Mouse (Mus musculus) kidney, adult 9 months (tissue): ENCODE measurements around the gene Npffr2.
"Not testable (repeated sequence)": the region's sequence is repeated elsewhere in the genome, so short reads cannot be mapped to it uniquely, and the experiment has no call there.

ENCODE experiments used
- DNase-seq: peaks from one replicate; pipeline ENCODE4 v3.0.0; 2022

Npffr2 gene

DNA sequence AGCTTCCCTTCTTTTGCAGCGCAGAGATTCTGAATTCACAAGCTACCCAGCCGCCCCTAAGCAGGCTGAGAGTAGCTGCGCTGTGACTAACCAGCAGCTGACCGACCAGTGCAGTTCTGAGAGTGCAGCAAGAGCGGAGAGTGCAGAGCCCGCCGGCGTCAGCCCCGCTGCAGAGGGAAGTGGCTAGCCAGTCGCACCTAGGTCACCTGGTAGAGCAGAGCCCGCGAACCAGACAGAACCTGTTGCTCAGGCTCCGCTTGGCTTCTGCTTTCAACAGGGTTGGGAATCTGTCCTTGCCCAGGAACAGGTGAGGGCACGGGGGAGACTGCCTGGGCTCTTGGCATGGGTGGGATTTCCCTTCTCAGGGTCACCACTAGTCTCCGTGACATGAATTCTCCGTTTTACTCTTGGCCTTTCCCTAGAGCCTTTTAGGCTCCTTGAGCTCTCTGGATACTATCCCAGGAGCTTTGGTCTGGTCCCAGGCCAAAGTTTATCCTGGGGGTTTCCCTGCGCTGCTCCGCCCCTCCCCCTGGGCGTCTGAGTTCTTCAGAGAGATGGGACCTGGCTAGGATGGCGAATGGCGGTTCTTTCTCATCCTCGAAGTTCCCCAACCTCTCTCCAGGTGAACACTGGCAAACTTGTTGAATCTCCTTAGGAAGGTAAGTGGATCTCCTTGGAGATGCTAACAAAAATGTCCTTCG lies at the start of gene Npffr2:
Gene Npffr2 (plus strand): TSS at position 552 of the 701 bp plus-strand sequence.
- peak; percentile 9 for DNase-seq

- DNase-seq: no peak
Measured at GRCm38 (mm10) chr5:89492560-89492959, 34.7 kb upstream of the Npffr2 start.

DNA sequence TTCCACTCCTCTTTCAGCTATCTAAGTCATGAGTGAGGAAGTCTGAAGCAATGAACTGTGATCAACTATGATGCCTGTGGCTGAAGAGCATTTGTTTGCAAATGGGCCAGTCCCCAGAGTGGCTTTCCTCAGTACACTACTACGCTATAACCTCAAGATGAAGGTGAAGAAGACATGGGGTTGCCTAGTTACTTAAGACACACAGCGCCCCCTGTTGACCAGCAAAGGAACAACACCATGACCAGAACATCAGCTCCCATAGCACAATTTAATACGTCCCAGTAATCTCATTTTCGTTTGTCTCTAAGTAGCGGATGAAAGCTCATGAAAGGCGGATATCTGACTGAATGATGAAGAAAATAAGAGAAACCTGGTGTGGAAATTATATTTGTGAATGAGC lies 27.0 kb upstream of the Npffr2 start:
- DNase-seq: peak; percentile 54

GRCm38 (mm10) chr5:89518641-89519040 lies 8.6 kb upstream of the Npffr2 start:
- DNase-seq: no peak

DNA sequence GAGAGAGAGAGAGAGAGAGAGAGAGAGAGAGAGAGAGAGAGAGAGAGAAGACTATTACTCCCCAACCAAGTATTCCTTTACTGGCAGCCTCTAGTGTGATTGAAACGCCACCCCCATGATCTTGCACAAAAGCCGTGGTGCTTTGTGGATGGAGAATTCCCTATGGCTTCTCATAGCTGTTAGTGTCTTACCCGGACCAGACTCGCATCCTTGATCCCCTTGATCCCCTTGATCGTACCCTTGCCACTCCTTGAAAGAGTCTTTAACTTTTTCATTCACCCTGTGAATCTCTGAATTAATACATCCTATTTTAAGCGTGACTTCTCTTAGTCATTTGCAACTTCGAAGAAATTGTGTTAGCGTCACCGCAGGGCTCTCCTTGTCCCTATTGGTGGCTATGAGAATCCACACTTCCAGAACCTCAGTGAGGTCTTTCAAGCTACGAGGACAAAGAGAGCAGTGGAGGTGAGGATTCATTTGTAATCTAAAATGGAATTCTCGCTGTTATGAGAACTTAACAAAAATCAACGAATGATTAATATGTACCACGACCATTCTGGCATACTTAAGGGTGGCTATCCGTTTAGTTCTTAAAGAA lies 949 bp upstream of the Npffr2 start:
- no peak for DNase-seq

DNA sequence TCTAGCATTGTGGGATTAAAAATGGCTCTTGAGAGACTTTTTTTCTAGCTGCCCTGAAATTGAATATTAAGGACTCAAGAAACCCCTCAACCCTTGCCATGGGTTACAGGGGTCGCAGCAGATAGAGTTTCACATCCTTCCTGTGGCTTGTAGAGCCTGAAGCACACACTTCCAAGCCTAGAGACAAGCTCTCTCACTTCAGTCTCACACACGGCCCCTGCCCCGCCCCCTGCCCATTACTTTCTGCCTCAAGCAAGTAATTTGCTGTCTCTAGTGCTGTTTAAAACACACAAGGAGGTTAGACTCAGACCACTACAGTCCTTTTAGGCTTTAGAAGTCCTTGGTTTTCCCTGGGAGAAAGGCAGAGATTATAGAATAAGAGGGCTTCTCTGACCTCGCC lies 1.7 kb downstream of the Npffr2 start:
- DNase-seq: no peak

- DNase-seq: no peak
Measured at GRCm38 (mm10) chr5:89529391-89529790, 2.2 kb downstream of the Npffr2 start.

- DNase-seq: no peak
Measured at GRCm38 (mm10) chr5:89536018-89536417, 8.8 kb downstream of the Npffr2 start.

DNA sequence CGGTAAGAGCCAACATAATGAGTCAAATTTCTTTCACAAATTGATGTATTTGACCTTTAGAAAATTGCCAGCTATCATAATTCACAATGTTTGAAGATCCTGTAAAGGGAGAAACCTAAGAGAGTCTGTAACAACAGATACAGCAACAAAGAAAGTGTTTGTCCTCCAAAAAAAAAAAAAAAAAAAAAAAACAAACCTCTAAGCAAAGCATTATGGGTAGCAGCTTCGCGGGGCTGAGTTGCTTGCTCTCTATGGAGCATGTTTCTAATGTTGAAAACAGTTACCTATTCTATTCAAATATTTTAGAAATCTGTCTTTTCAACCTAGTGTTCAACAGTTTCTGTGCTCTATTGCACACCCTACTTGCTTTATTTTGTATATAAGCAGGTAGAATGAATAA lies 15.2 kb downstream of the Npffr2 start:
- DNase-seq: no peak

- DNase-seq: peak; percentile 71
Measured at GRCm38 (mm10) chr5:89543476-89543875, 16.2 kb downstream of the Npffr2 start.

DNA sequence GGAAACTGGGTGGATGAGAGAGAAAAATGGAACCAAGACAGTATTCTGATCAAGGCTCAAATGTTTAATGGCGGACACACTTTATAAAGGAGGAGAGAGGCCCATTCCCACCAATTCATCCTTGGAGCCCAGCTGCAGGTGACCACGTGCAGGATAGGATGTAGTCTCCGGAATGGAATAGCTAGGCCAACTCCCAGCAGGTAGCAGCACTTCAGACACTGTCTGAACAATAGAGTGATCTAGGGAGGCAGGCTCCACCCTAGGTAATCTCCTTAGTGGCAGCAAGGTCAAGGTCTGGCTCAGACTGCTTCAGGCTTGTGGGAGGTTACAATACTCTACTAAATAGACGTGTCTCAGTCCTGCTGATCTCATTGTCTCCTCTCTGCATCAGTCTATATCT lies 31.9 kb downstream of the Npffr2 start:
- DNase-seq: not testable (repeated sequence)

- DNase-seq: no peak
Measured at GRCm38 (mm10) chr5:89561381-89561780, 34.2 kb downstream of the Npffr2 start.

DNA sequence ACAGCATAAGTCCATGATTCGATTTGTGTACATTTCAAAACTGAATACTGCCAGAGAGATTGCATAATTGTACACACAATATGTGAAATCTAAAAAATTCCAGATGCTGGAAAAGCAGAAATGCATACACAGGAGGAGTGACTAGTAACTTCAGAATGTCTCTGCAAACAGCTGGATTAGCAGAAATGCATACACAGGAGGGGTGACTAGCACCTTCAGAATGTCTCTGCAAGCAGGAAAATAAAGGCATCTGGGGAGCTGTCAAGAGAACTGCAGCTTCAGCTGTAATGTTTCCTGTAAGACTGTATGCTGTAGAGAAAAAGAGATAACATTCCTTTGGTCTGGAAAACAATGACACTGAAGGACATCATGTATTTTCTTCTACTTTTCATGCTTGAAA lies 51.4 kb downstream of the Npffr2 start:
- DNase-seq: no peak

- no peak for DNase-seq
Measured at GRCm38 (mm10) chr5:89579181-89579580, 52.0 kb downstream of the Npffr2 start.

GRCm38 (mm10) chr5:89581143-89581542 lies 53.9 kb downstream of the Npffr2 start:
- no peak for DNase-seq

DNA sequence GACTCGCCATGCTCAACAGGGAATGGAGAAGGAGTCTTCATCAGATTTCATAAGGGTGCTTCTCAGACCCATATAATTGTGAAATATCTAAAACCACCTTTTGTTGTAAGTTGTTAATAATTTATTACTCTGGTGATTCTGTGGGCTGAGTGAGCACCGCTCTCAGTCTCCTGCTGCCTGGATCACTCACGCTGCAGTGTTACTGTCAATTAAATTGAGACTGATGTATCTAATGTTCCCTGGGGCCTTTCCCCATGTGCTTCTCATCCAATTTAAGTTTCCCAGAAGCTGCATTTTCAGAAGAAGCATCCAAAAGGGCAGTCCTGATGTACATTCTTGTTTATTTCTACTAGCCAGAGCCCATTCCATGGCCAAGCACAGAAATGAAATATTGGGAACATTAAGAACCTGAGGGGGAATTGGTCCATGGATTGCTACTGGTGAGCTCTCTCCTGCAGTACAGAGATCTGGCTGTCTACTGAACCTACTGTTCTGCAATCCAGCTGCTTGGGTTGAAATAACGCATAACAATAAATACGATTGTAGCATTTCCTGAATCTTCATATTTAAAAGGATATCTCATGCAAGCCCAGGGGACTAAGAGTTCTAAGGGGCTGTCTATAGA lies 54.6 kb downstream of the Npffr2 start:
- no peak for DNase-seq

- no peak for DNase-seq
Measured at GRCm38 (mm10) chr5:89585021-89585420, 57.8 kb downstream of the Npffr2 start.

- DNase-seq: no peak
Measured at GRCm38 (mm10) chr5:89592301-89592700, 65.1 kb downstream of the Npffr2 start.

DNA sequence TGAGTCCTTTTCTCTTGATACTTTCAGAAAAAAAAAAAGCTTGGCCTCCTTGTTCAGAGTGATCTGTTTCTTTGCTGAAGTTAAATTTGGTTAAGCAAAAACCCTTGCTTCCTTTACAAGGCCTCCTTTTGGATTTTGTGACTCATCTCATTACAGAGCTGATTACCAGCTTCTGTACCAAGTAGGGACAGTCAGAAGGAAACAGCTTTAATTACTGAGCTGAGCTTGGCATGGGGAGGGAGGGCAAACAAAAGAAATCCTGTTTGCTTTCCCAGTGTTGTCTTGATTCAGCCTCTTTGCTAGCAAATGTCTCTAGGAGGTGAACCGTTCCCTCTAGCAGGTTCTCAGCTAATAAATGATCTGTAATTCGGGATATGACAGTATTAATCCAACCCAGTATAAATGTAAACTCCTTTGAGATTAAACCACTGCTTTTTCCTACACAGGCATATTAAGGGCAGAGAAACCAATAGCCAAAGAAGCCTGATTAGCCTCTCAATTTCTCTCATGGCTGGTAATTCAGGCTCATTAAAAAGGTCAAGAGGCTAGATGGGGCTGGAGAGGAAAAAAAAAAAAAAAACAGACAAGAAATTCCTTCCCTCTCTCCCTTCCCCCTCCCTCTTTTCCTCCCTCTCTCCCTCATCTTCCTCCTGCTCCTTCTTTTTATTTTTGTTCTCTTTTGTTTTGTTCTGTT lies 84.2 kb downstream of the Npffr2 start:
- DNase-seq: no peak

DNA sequence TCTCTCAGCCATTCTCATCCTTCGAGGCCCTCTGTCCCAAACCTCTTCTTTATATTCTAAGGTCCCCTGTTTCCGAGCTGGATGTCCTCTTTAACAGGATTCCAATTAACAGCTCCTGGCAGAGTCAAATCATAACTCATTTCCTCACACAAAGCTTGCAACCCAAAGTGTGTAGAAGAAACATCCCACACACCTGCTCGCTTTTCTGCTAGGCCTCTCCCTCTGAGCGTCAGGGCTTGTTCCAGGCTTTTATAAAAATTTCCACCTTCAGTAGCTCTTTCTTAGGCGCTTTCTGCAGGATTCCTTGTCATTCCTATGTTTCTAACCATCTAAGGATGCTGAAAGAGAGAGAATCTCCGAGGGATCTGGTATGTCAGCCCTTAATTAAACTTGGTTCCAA lies 85.0 kb downstream of the Npffr2 start:
- DNase-seq: no peak

GRCm38 (mm10) chr5:89631599-89631998 lies 104.4 kb downstream of the Npffr2 start:
- DNase-seq: no peak
